Mouse (Mus musculus): ENCODE data around the gene Ascl5.

DNA sequence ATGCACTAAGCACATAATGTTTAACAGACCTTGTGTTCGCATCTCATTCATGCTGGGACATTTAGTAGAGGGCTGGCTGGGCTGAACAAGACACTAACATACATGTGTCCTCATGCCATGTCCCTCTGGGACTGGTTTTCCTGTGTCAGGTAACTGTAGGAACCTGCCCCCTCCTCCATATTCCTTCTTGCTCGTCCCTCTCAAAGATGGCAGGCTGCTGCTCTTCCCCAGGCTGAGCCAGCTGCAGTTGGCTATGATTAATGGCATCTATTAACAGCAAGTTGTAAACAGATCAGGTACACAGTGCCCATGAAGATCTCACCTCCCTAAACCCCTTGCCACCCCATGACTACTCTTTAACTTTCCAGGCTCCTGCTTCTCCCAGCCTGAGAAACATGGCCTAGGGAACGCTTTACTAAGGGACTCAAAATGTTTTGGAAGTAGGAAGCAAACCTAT is 44.3 kb upstream of the Ascl5 start, which contains the start of gene Igfn1:
- TF ChIP-seq CTCF (IDR thresholded peaks at IDR 0.05; ENCODE audit: insufficient read depth, low read length) = no peak
- TF ChIP-seq POLR2A (IDR thresholded peaks at IDR 0.05; ENCODE audit: borderline replicate concordance, extremely low read depth, low read depth, low read length) = no peak

All from lung, adult 2 months (tissue).